Mouse (Mus musculus): ENCODE results near the gene Tmem19. TPM values are rescaled to one million over a fixed set of nuclear protein-coding genes. Genes with fewer than 3 reads are reported as not detected.

Gene Tmem19
- polyA plus RNA-seq, 1 experiment from 2014 or later: 26.5 TPM

- WGBS: 93% methylated on average over 9 of the region's 9 CpGs
- no peaks in the 10 kb centered on the region for H3K4me1 ChIP-seq (replicated peaks; ENCODE audit: control insufficient read depth, insufficient read depth, low read length)
- ATAC-seq (replicated peaks; ENCODE audit: low FRiP score, low TSS enrichment, low read depth) (no peak), DNase-seq (ENCODE audit: low spot score) (no peak)
- H3K4me2 ChIP-seq (ENCODE audit: low read length): no peak overlapping the region
- H3K9me3 ChIP-seq (ENCODE audit: control insufficient read depth, low read length): no peaks in the 10 kb centered on the region
- no peak overlapping the region for H3K27ac ChIP-seq (ENCODE audit: low read depth)
- no peak overlapping the region for H3K4me3 ChIP-seq (ENCODE audit: low read depth, low read length)
- no peaks in the 10 kb centered on the region for H3K27me3 ChIP-seq (replicated peaks; ENCODE audit: control insufficient read depth, insufficient read depth, low read length)
- peaks cover 84% of the 10 kb centered on the region for H3K36me3 ChIP-seq (ENCODE audit: control insufficient read depth, insufficient read depth, low read length)
- H3K9ac ChIP-seq (ENCODE audit: low read length): no peak overlapping the region
Measured at GRCm38 (mm10) chr10:115290671-115291070, 71.6 kb downstream of the Tmem19 start.

Other genes with a start within 250 kb of the Tmem19 start
- not detected in 2 replicates for gene Tph2, start 177.5 kb downstream of the Tmem19 start, polyA plus RNA-seq (2014; fragmentation: Nextera tagmentation; extraction: Ambion mirVana)
- 64.1 and 66.1 TPM in 2 replicates for gene Tbc1d15, start 111.0 kb downstream of the Tmem19 start, polyA plus RNA-seq (2014; fragmentation: Nextera tagmentation; extraction: Ambion mirVana)
- gene Rab21, start 46.9 kb downstream of the Tmem19 start, polyA plus RNA-seq (2014; fragmentation: Nextera tagmentation; extraction: Ambion mirVana): 6.9 and 7.5 TPM in 2 replicates
- 17.5 and 20.3 TPM in 2 replicates for gene Thap2, start 21.9 kb upstream of the Tmem19 start, polyA plus RNA-seq (2014; fragmentation: Nextera tagmentation; extraction: Ambion mirVana)
- gene Zfc3h1, start 22.5 kb upstream of the Tmem19 start, polyA plus RNA-seq (2014; fragmentation: Nextera tagmentation; extraction: Ambion mirVana): 24.5 and 25.3 TPM in 2 replicates
- 0.24 TPM in 1 of 2 replicates, not detected in the other for gene A930009A15Rik, start 207.5 kb upstream of the Tmem19 start, polyA plus RNA-seq (2014; fragmentation: Nextera tagmentation; extraction: Ambion mirVana)
- 8.7 and 13.4 TPM in 2 replicates for gene Lgr5, start 225.3 kb upstream of the Tmem19 start, polyA plus RNA-seq (2014; fragmentation: Nextera tagmentation; extraction: Ambion mirVana)